Mouse (Mus musculus) hindbrain, embryonic 11.5 days (tissue): ENCODE data around the gene Gm5134. TPM values are rescaled to one million over a fixed set of nuclear protein-coding genes. Genes with fewer than 3 reads are reported as not detected.

Experiments used
- ATAC-seq: fragments of 200-750 bp; cut with Nextera tagmentation; 2 replicates; pipeline ENCODE4 v1.8.0; 2017; ENCODE audit warnings: mild to moderate bottlenecking, moderate TSS enrichment, moderate library complexity; ENCODE audit not compliant: low FRiP score
- DNase-seq: peaks from one replicate; pipeline ENCODE4 v3.0.0-alpha.2; 2015; ENCODE audit warnings: low spot score
- H3K27ac ChIP-seq: fragments of 300-500 bp; sonication (generic); 2 replicates; pipeline ENCODE4 v1.5.1; 2014; ENCODE audit warnings: mild to moderate bottlenecking, low read depth, low read length
- H3K27me3 ChIP-seq: fragments of 300-500 bp; sonication (generic); 2 replicates; pipeline ENCODE4 v1.6.1; 2014; ENCODE audit warnings: mild to moderate bottlenecking, low read length, moderate library complexity, mixed read lengths; ENCODE audit not compliant: control insufficient read depth, insufficient read depth
- H3K36me3 ChIP-seq: fragments of 300-500 bp; sonication (generic); 2 replicates; pipeline ENCODE4 v1.6.1; 2014; ENCODE audit warnings: mild to moderate bottlenecking, low read length, moderate library complexity, mixed read lengths; ENCODE audit not compliant: control insufficient read depth, insufficient read depth
- H3K4me1 ChIP-seq: fragments of 300-500 bp; sonication (generic); replicated peaks from 2 replicates; pipeline ENCODE4 v1.6.1; 2014; ENCODE audit warnings: low read length, mixed read lengths; ENCODE audit not compliant: control insufficient read depth, insufficient read depth
- H3K4me2 ChIP-seq: fragments of 300-500 bp; sonication (generic); replicated peaks from 2 replicates; pipeline ENCODE4 v1.6.1; 2014; ENCODE audit warnings: mild to moderate bottlenecking, low read depth, low read length
- H3K4me3 ChIP-seq: fragments of 300-500 bp; sonication (generic); 2 replicates; pipeline ENCODE4 v1.5.1; 2014; ENCODE audit warnings: low read depth, low read length
- H3K9ac ChIP-seq: fragments of 300-500 bp; sonication (generic); 2 replicates; pipeline ENCODE4 v1.6.1; 2014; ENCODE audit warnings: low read depth, low read length
- H3K9me3 ChIP-seq: fragments of 300-500 bp; sonication (generic); 2 replicates; pipeline ENCODE4 v1.6.1; 2016; ENCODE audit warnings: low read length; ENCODE audit not compliant: control insufficient read depth
- WGBS: fragments of 180-500 bp; shearing (Covaris S2); extraction: QIAGEN DNeasy Blood & Tissue Kit; methylation state at CpG from one replicate; pipeline ENCODE4 v1.1.7; 2014; 5-methylcytosine and 5-hydroxymethylcytosine counted together
- polyA plus RNA-seq: library from polyadenylated mRNA; unstranded; fragments of >200 nt; fragmentation: Nextera tagmentation; extraction: Ambion mirVana; gene quantifications from 2 replicates; pipeline ENCODE4 v1.2.1, GENCODE M21; 2014

Gene Gm5134
- polyA plus RNA-seq, 1 experiment from 2014 or later, result 0.22 TPM

- H3K27ac ChIP-seq, result no peak overlapping the region
- no peak overlapping the region for H3K4me3 ChIP-seq
- WGBS, result 54% methylated on average over 5 of the region's 5 CpGs
- no peaks in the 10 kb centered on the region for H3K27me3 ChIP-seq
- H3K4me1 ChIP-seq, result no peaks in the 10 kb centered on the region
- no peak for DNase-seq
- ATAC-seq, result no peak
- no peaks in the 10 kb centered on the region for H3K9me3 ChIP-seq
- H3K4me2 ChIP-seq, result no peak overlapping the region
- H3K9ac ChIP-seq, result no peak overlapping the region
- no peaks in the 10 kb centered on the region for H3K36me3 ChIP-seq
Measured at GRCm38 (mm10) chr10:76047182-76047869, 93.0 kb downstream of the Gm5134 start.

- Histone ChIP-seq H3K9me3 (no peaks in the 10 kb centered on the region), H3K36me3 (no peaks in the 10 kb centered on the region), H3K27me3 (no peaks in the 10 kb centered on the region), H3K9ac (no peak overlapping the region), H3K4me3 (no peak overlapping the region), H3K27ac (no peak overlapping the region), H3K4me1 (no peaks in the 10 kb centered on the region), H3K4me2 (no peak overlapping the region)
- 58% methylated on average over 6 of the region's 6 CpGs for WGBS
- ATAC-seq (no peak), DNase-seq (no peak)
Measured at GRCm38 (mm10) chr10:76048967-76049366, 94.7 kb downstream of the Gm5134 start.

- H3K9me3 ChIP-seq, result no peaks in the 10 kb centered on the region
- H3K4me3 ChIP-seq, result no peak overlapping the region
- no peaks in the 10 kb centered on the region for H3K4me1 ChIP-seq
- no peak overlapping the region for H3K27ac ChIP-seq
- H3K9ac ChIP-seq, result no peak overlapping the region
- H3K36me3 ChIP-seq, result no peaks in the 10 kb centered on the region
- ATAC-seq (no peak), DNase-seq (no peak)
- WGBS, result 78% methylated on average over 11 of the region's 11 CpGs
- H3K4me2 ChIP-seq, result no peak overlapping the region
- H3K27me3 ChIP-seq, result no peaks in the 10 kb centered on the region
Measured at GRCm38 (mm10) chr10:76051860-76052259, 97.5 kb downstream of the Gm5134 start.

Other genes starting within 250 kb of the Gm5134 start
- 34.8 and 40.9 TPM in 2 replicates for gene Cabin1, start 190.2 kb upstream of the Gm5134 start, polyA plus RNA-seq
- 89.1 and 91.7 TPM in 2 replicates for gene Ddt, start 181.1 kb upstream of the Gm5134 start, polyA plus RNA-seq
- gene Gm20441, start 173.6 kb upstream of the Gm5134 start, polyA plus RNA-seq, result not detected in 2 replicates
- 1.9 and 2.4 TPM in 2 replicates for gene Gstt3, start 173.1 kb upstream of the Gm5134 start, polyA plus RNA-seq
- gene Gstt1, start 155.9 kb upstream of the Gm5134 start, polyA plus RNA-seq, result 5.0 and 5.6 TPM in 2 replicates
- not detected in 2 replicates for gene Gstt4, start 132.0 kb upstream of the Gm5134 start, polyA plus RNA-seq
- gene Gstt2, start 117.1 kb upstream of the Gm5134 start, polyA plus RNA-seq, result 7.8 and 10.0 TPM in 2 replicates
- 1,947 and 1,962 TPM in 2 replicates for gene Mif, start 94.3 kb upstream of the Gm5134 start, polyA plus RNA-seq
- 2.9 and 3.3 TPM in 2 replicates for gene Derl3, start 61.1 kb upstream of the Gm5134 start, polyA plus RNA-seq
- 279 and 282 TPM in 2 replicates for gene Smarcb1, start 32.9 kb upstream of the Gm5134 start, polyA plus RNA-seq
- gene Chchd10, start 21.4 kb upstream of the Gm5134 start, polyA plus RNA-seq, result 8.0 and 9.3 TPM in 2 replicates
- gene Mmp11, start 18.0 kb upstream of the Gm5134 start, polyA plus RNA-seq, result 32.2 and 36.1 TPM in 2 replicates
- gene Gm867, start 13.8 kb upstream of the Gm5134 start, polyA plus RNA-seq, result 1.3 and 2.0 TPM in 2 replicates
- 0.43 TPM in 1 of 2 replicates, not detected in the other for gene Vpreb3, start 11.5 kb upstream of the Gm5134 start, polyA plus RNA-seq
- 27.0 and 28.3 TPM in 2 replicates for gene Zfp280b, start 78.1 kb downstream of the Gm5134 start, polyA plus RNA-seq
- gene Slc5a4b, start 156.4 kb downstream of the Gm5134 start, polyA plus RNA-seq, result not detected in 2 replicates
- 0.10 TPM in 1 of 2 replicates, not detected in the other for gene Slc5a4a, start 192.9 kb downstream of the Gm5134 start, polyA plus RNA-seq